Comparison of ENCODE assay signal across 37 mouse cellular contexts in the genomic region with DNA sequence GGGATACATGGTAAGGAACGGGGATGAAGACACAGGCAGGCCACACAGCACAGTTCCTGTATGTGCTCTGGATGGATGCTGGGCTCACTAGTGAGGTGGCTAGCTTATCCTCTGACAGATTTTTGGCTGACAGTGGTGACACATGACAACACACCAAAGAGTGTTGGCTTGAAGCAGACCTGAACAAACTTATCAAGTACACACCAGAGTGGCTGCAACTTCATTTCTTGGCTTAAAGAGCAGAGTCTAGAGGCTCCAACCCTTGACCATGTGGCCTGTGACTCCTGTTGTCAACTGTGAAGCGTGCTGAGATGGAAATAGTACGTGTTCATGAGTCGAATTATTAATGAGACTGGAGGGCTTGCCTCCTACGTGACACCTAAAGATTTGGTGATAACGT. TPM values are rescaled to one million over a fixed set of nuclear protein-coding genes. Genes with fewer than 3 reads are reported as not detected.
DNase-seq lines count a peak whose midpoint lies in the region; ATAC-seq and TF ChIP-seq lines count a peak whose summit lies in the region.
"Had no signal": no experiment of that assay in that cellular context is flagged by ENCODE, and none has a peak within 500 bp of the region (broad histone marks: within the 10 kb centered on the region; RNA-seq: fewer than 3 reads in every experiment).

No protein-coding gene starts in this region.

- H3K36me3 ChIP-seq in lung, embryonic 14.5 days (ENCODE audit: insufficient read depth), result no peaks in the 10 kb centered on the region
- H3K36me3 ChIP-seq in heart, embryonic 14.5 days (ENCODE audit: control insufficient read depth, insufficient read depth, low read length), result no peaks in the 10 kb centered on the region
- H3K36me3 ChIP-seq in midbrain, postnatal 0 days (ENCODE audit: insufficient read depth, low read length), result no peaks in the 10 kb centered on the region
- H3K36me3 ChIP-seq: hindbrain, embryonic 10.5 days; hindbrain, embryonic 15.5 days; kidney, embryonic 15.5 days; limb, embryonic 10.5 days; limb, embryonic 15.5 days; liver, embryonic 13.5 days; midbrain, embryonic 10.5 days; midbrain, embryonic 15.5 days had no signal

- no peak overlapping the region for H3K9ac ChIP-seq in lung, embryonic 14.5 days
- H3K9ac ChIP-seq in heart, embryonic 14.5 days (ENCODE audit: low read length), result no peak overlapping the region
- no peak overlapping the region for H3K9ac ChIP-seq in midbrain, postnatal 0 days (replicated peaks; ENCODE audit: low read length, poor library complexity, severe bottlenecking)
- H3K9ac ChIP-seq: hindbrain, embryonic 15.5 days; kidney, embryonic 15.5 days; limb, embryonic 15.5 days; liver, embryonic 13.5 days; midbrain, embryonic 15.5 days had no signal

- H3K27me3 ChIP-seq in lung, embryonic 14.5 days (ENCODE audit: insufficient read depth, low read length), result no peaks in the 10 kb centered on the region
- H3K27me3 ChIP-seq in heart, embryonic 14.5 days (ENCODE audit: control insufficient read depth, insufficient read depth, low read length), result no peaks in the 10 kb centered on the region
- no peaks in the 10 kb centered on the region for H3K27me3 ChIP-seq in midbrain, postnatal 0 days (ENCODE audit: insufficient read depth, low read length)
- H3K27me3 ChIP-seq: hindbrain, embryonic 15.5 days; kidney, embryonic 15.5 days; limb, embryonic 15.5 days; liver, embryonic 13.5 days; midbrain, embryonic 15.5 days had no signal

- peak; percentile 28 for DNase-seq in lung, embryonic 14.5 days
- no peak for DNase-seq in lung, postnatal 10 days
- DNase-seq in heart, postnatal 14 days, result peak; percentile 11 to 49
- DNase-seq in midbrain, postnatal 0 days (ENCODE audit: low spot score), result no peak
- no peak for DNase-seq in cerebellum, adult 9-10 months
- no peak for DNase-seq in lung, postnatal 4 days
- DNase-seq: adrenal gland, postnatal 25 days; cerebellum, adult 18-20 months; cerebellum, postnatal 14 days; gastrocnemius, adult 2 months; gastrocnemius, postnatal 36 days; kidney, adult 11 months; kidney, postnatal 25 days; liver, embryonic 13.5 days; lung, adult 18-20 months; lung, postnatal 14 days; right cerebral cortex, adult 18-20 months; right cerebral cortex, postnatal 4 days; thymus, adult 2 months; thymus, postnatal 36 days had no signal

- H3K27ac ChIP-seq in lung, embryonic 14.5 days (ENCODE audit: low read depth), result no peak overlapping the region
- peak overlapping the region in 1 of 2 experiments; percentile 35; a peak in 1 of 4 replicates for H3K27ac ChIP-seq in heart, embryonic 14.5 days (replicated peaks in 1 of 2; ENCODE audit: control insufficient read depth in 1 of 2, insufficient read depth in 1 of 2, low read depth in 2 of 2, low read length in 2 of 2)
- no peak overlapping the region for H3K27ac ChIP-seq in midbrain, postnatal 0 days (ENCODE audit: low read depth, low read length)
- H3K27ac ChIP-seq: gastrocnemius, adult 2 months; hindbrain, embryonic 10.5 days; hindbrain, embryonic 15.5 days; kidney, embryonic 15.5 days; layer of hippocampus, adult 2 months; limb, embryonic 10.5 days; limb, embryonic 15.5 days; liver, embryonic 13.5 days; midbrain, embryonic 10.5 days; midbrain, embryonic 15.5 days had no signal

- WGBS in lung, embryonic 14.5 days, result 69% methylated on average over 6 of the region's 6 CpGs
- 29% methylated on average over 6 of the region's 6 CpGs for WGBS in heart, embryonic 14.5 days
- WGBS in midbrain, postnatal 0 days, result 90% methylated on average over 6 of the region's 6 CpGs

- no peak; the same call in 1 of the 2 replicates for ATAC-seq in lung, embryonic 14.5 days (ENCODE audit: insufficient read depth)
- peak; percentile 81 for ATAC-seq in heart, embryonic 14.5 days (ENCODE audit: insufficient number of reproducible peaks, insufficient read depth, low FRiP score, low read depth)
- no peak for ATAC-seq in midbrain, postnatal 0 days (ENCODE audit: low FRiP score)
- ATAC-seq: CD4-positive, CD25-positive, alpha-beta regulatory T cell, adult 4 months; forebrain, embryonic 16.5 days; inflammation-experienced regulatory T-cells, adult 6 months; midbrain, embryonic 15.5 days had no signal

- intact Hi-C loops in heart, postnatal 14 days (cut with DNase I), result no loop called here

- TF ChIP-seq CTCF in lung, embryonic 14.5 days (IDR thresholded peaks at IDR 0.05; ENCODE audit: low read depth), result no peak
- TF ChIP-seq CTCF in midbrain, postnatal 0 days (IDR thresholded peaks at IDR 0.05), result no peak

- no peak overlapping the region for H3K4me3 ChIP-seq in lung, embryonic 14.5 days (ENCODE audit: low read depth, low read length)
- no peak overlapping the region for H3K4me3 ChIP-seq in heart, embryonic 14.5 days (ENCODE audit: control insufficient read depth in 1 of 2, insufficient read depth in 1 of 2, low read depth in 1 of 2, low read length in 2 of 2)
- H3K4me3 ChIP-seq in midbrain, postnatal 0 days (ENCODE audit: low read depth, low read length), result no peak overlapping the region
- H3K4me3 ChIP-seq: erythroblast, embryonic 14.5 days; gastrocnemius, adult 2 months; hindbrain, embryonic 10.5 days; hindbrain, embryonic 15.5 days; kidney, embryonic 15.5 days; layer of hippocampus, adult 2 months; limb, embryonic 10.5 days; limb, embryonic 15.5 days; liver, embryonic 13.5 days; midbrain, embryonic 10.5 days; midbrain, embryonic 15.5 days had no signal

- H3K9me3 ChIP-seq in lung, embryonic 14.5 days (ENCODE audit: low read depth, low read length), result no peaks in the 10 kb centered on the region
- no peaks in the 10 kb centered on the region for H3K9me3 ChIP-seq in heart, embryonic 14.5 days (ENCODE audit: control insufficient read depth, low read length)
- H3K9me3 ChIP-seq in midbrain, postnatal 0 days (ENCODE audit: low read length), result no peaks in the 10 kb centered on the region
- H3K9me3 ChIP-seq: hindbrain, embryonic 10.5 days; hindbrain, embryonic 15.5 days; kidney, embryonic 15.5 days; limb, embryonic 10.5 days; limb, embryonic 15.5 days; liver, embryonic 13.5 days; midbrain, embryonic 10.5 days; midbrain, embryonic 15.5 days had no signal

- H3K4me2 ChIP-seq in lung, embryonic 14.5 days, result no peak overlapping the region
- H3K4me2 ChIP-seq in heart, embryonic 14.5 days (ENCODE audit: low read length), result no peak overlapping the region
- H3K4me2 ChIP-seq in midbrain, postnatal 0 days (ENCODE audit: low read depth, low read length, poor library complexity, severe bottlenecking), result no peak overlapping the region
- H3K4me2 ChIP-seq: hindbrain, embryonic 15.5 days; kidney, embryonic 15.5 days; limb, embryonic 15.5 days; liver, embryonic 13.5 days; midbrain, embryonic 15.5 days had no signal

- no peaks in the 10 kb centered on the region for H3K4me1 ChIP-seq in lung, embryonic 14.5 days (ENCODE audit: insufficient read depth)
- peaks cover 7 to 18% of the 10 kb centered on the region in 2 experiments for H3K4me1 ChIP-seq in heart, embryonic 14.5 days (ENCODE audit: control insufficient read depth in 2 of 2, insufficient read depth in 2 of 2, low read length in 2 of 2)
- H3K4me1 ChIP-seq in midbrain, postnatal 0 days (ENCODE audit: insufficient read depth, low read length), result no peaks in the 10 kb centered on the region
- H3K4me1 ChIP-seq: kidney, embryonic 15.5 days; liver, embryonic 13.5 days had no signal

RNA-seq across cellular contexts. Expression of a gene that starts 17.4 kb away (rescaled TPM):
- polyA plus RNA-seq in lung, embryonic 14.5 days (2014; fragmentation: Nextera tagmentation; extraction: Ambion mirVana), result not detected in 2 replicates
- polyA plus RNA-seq in heart, embryonic 14.5 days (2014; fragmentation: Nextera tagmentation; extraction: Ambion mirVana), result 0.32 and 0.40 TPM in 2 replicates
- under 1 TPM; 0.41 to 0.65 TPM for total RNA-seq in heart, postnatal 14 days (2021)
- 0.24 TPM in 1 of 2 replicates, not detected in the other for total RNA-seq in midbrain, postnatal 0 days (2014; rRNA removed)
- polyA plus RNA-seq in midbrain, postnatal 0 days (2015; fragmentation: Nextera tagmentation; extraction: Ambion mirVana), result 0.11 and 0.52 TPM in 2 replicates
- total RNA-seq: adrenal gland, adult 18-20 months; adrenal gland, postnatal 25 days; gastrocnemius, adult 2 months; gastrocnemius, postnatal 36 days; megakaryocyte progenitor cell, adult 5-6 weeks; neutrophil, adult 5-6 weeks had no signal
- polyA plus RNA-seq: CD4-positive, CD25-positive, alpha-beta regulatory T cell, adult 4 months; erythroblast, embryonic 14.5 days; forebrain, embryonic 16.5 days; hindbrain, embryonic 10.5 days; hindbrain, embryonic 15.5 days; inflammation-experienced regulatory T-cells, adult 6 months; kidney, embryonic 15.5 days; limb, embryonic 10.5 days; limb, embryonic 15.5 days; liver, embryonic 13.5 days; midbrain, embryonic 10.5 days; neural tube, embryonic 11.5 days; thymus, adult 2 months had no signal

Comparison
In these comparisons a context has a peak if more than half of its experiments do, and no peak if none do; other contexts are left out.
1. DNase-seq: peak in lung, embryonic 14.5 days (single experiment) and heart, postnatal 14 days (2 of 2); none in lung, postnatal 10 days (single experiment), midbrain, postnatal 0 days (single experiment), cerebellum, adult 9-10 months (single experiment) and lung, postnatal 4 days (0 of 2).